20 mouse cellular contexts compared by ENCODE assay signal in the genomic region with DNA sequence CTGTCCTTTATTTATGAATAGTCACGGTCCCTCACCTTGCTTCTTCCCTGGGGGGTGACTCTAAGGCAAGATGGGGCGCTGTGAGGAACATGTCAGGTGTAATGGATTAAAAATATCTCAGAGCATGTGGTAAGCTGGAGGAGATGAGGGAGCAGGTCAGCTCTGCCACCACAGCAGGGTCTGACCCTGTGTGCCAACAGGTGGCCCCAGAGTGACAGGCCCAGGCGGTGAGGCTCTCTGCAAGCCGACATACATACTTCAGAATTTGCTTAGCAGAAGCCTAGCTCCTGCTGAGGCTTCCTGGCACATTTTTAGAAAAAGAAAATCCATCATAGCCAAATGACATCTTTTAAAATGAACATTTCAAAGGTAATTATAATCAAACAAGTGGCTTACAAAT.
DNase-seq lines count a peak whose midpoint lies in the region; ATAC-seq and TF ChIP-seq lines count a peak whose summit lies in the region.
"Had no signal": no experiment of that assay in that cellular context is flagged by ENCODE, and none has a peak within 500 bp of the region (broad histone marks: within the 10 kb centered on the region; RNA-seq: fewer than 3 reads in every experiment).

No protein-coding gene starts in this region.

- H3K4me3 ChIP-seq in gastrocnemius, adult 2 months, result no peak overlapping the region
- H3K4me3 ChIP-seq in lung, postnatal 0 days (ENCODE audit: low read depth, low read length), result no peak overlapping the region
- H3K4me3 ChIP-seq: embryonic facial prominence, embryonic 13.5 days; embryonic facial prominence, embryonic 15.5 days; erythroblast, embryonic 14.5 days; forebrain, embryonic 10.5 days; forebrain, embryonic 12.5 days had no signal

- no peak for TF ChIP-seq CTCF in gastrocnemius, adult 2 months (IDR thresholded peaks at IDR 0.05)
- TF ChIP-seq CTCF in lung, postnatal 0 days (IDR thresholded peaks at IDR 0.05), result no peak

- 72% methylated on average over 4 of the region's 4 CpGs for WGBS in lung, postnatal 0 days

- peak; percentile 55 for DNase-seq in gastrocnemius, adult 2 months
- no peak for DNase-seq in gastrocnemius, postnatal 36 days
- no peak for DNase-seq in lung, postnatal 0 days (ENCODE audit: low spot score)
- DNase-seq in lung, postnatal 25 days (ENCODE audit: low spot score), result no peak
- DNase-seq in skeletal muscle tissue, adult 2 months (ENCODE audit: low read depth, low spot score), result peak; percentile 43
- DNase-seq in left cerebral cortex, postnatal 14 days (ENCODE audit: low spot score in 2 of 2), result no peak
- DNase-seq: adrenal gland, adult 2 months; adrenal gland, postnatal 10 days; adrenal gland, postnatal 25 days; cerebellum, adult 11 months; cerebellum, adult 9-10 months; cerebellum, postnatal 10 days; embryo, embryonic 11 days had no signal

- ATAC-seq in lung, postnatal 0 days, result no peak
- ATAC-seq: forebrain, embryonic 14.5 days; forebrain, embryonic 16.5 days had no signal

- H3K9me3 ChIP-seq in lung, postnatal 0 days (ENCODE audit: low read length), result no peaks in the 10 kb centered on the region
- H3K9me3 ChIP-seq: embryonic facial prominence, embryonic 13.5 days; embryonic facial prominence, embryonic 15.5 days; forebrain, embryonic 10.5 days; forebrain, embryonic 12.5 days had no signal

- TF ChIP-seq EP300 in lung, postnatal 0 days (IDR thresholded peaks at IDR 0.05), result no peak

- peak overlapping the region; percentile 24; the same call in 1 of the 2 replicates for H3K27ac ChIP-seq in gastrocnemius, adult 2 months
- 0 out of 2 replicates have a peak overlapping the region, but pooled peaks have one; percentile 20 for H3K27ac ChIP-seq in lung, postnatal 0 days (ENCODE audit: low read length)
- H3K27ac ChIP-seq: embryonic facial prominence, embryonic 13.5 days; embryonic facial prominence, embryonic 15.5 days; forebrain, embryonic 10.5 days; forebrain, embryonic 12.5 days had no signal

- no peak overlapping the region for H3K9ac ChIP-seq in lung, postnatal 0 days (replicated peaks; ENCODE audit: low read depth)
- H3K9ac ChIP-seq: embryonic facial prominence, embryonic 13.5 days; embryonic facial prominence, embryonic 15.5 days; forebrain, embryonic 12.5 days had no signal

- H3K4me1 ChIP-seq in lung, postnatal 0 days (ENCODE audit: insufficient read depth, low read depth, low read length), result peaks cover 5% of the 10 kb centered on the region; the same call in 1 of the 2 replicates

- no peaks in the 10 kb centered on the region for H3K36me3 ChIP-seq in lung, postnatal 0 days (ENCODE audit: insufficient read depth, low read length)

- H3K27me3 ChIP-seq in lung, postnatal 0 days (replicated peaks; ENCODE audit: insufficient read depth, low read length), result no peaks in the 10 kb centered on the region
- H3K27me3 ChIP-seq: embryonic facial prominence, embryonic 13.5 days; embryonic facial prominence, embryonic 15.5 days; forebrain, embryonic 12.5 days had no signal

- intact Hi-C loops in gastrocnemius, adult 2 months (cut with DNase I), result no loop called here
- intact Hi-C loops in gastrocnemius, postnatal 36 days (cut with DNase I), result no loop called here
- intact Hi-C loops in left cerebral cortex, postnatal 14 days (cut with DNase I), result loop anchor here (10.0 kb wide), 1 partner anchor 259 kb away; no protein-coding TSS in a partner anchor

- H3K4me2 ChIP-seq in lung, postnatal 0 days (replicated peaks; ENCODE audit: low read depth, low read length), result no peak overlapping the region
- H3K4me2 ChIP-seq: embryonic facial prominence, embryonic 13.5 days; embryonic facial prominence, embryonic 15.5 days; forebrain, embryonic 12.5 days had no signal

Comparison
In these comparisons a context has a peak if more than half of its experiments do, and no peak if none do; other contexts are left out.
1. DNase-seq: peak in gastrocnemius, adult 2 months (single experiment) and skeletal muscle tissue, adult 2 months (single experiment); none in gastrocnemius, postnatal 36 days (0 of 2), lung, postnatal 0 days (single experiment), lung, postnatal 25 days (single experiment) and left cerebral cortex, postnatal 14 days (0 of 2).